Mouse (Mus musculus) stomach, postnatal 0 days (tissue): ENCODE data around the gene Slc25a23. TPM values are rescaled to one million over a fixed set of nuclear protein-coding genes. Genes with fewer than 3 reads are reported as not detected.
A peak's percentile ranks its signal among the peaks of the same experiment; 100 is the strongest.

Experiments
- ATAC-seq: fragments of 200-750 bp; cut with Nextera tagmentation; 2 replicates; pipeline ENCODE4 v1.8.0; 2017; ENCODE audit not compliant: low FRiP score, low TSS enrichment
- DNase-seq: peaks from one replicate; pipeline ENCODE4 v3.0.0-alpha.2; 2016; ENCODE audit warnings: low spot score
- H3K27ac ChIP-seq: fragments of 300-500 bp; sonication (generic); replicated peaks from 2 replicates; pipeline ENCODE4 v1.5.1; 2014; ENCODE audit warnings: mild to moderate bottlenecking, control low read depth
- H3K27me3 ChIP-seq: fragments of 300-500 bp; sonication (generic); 2 replicates; pipeline ENCODE4 v1.6.1; 2014; ENCODE audit warnings: low read length; ENCODE audit not compliant: control insufficient read depth, insufficient read depth
- H3K36me3 ChIP-seq: fragments of 300-500 bp; sonication (generic); 2 replicates; pipeline ENCODE4 v1.6.1; 2014; ENCODE audit warnings: low read length, mixed read lengths; ENCODE audit not compliant: control insufficient read depth, insufficient read depth
- H3K4me1 ChIP-seq: fragments of 300-500 bp; sonication (generic); replicated peaks from 2 replicates; pipeline ENCODE4 v1.6.1; 2014; ENCODE audit warnings: antibody characterized with exemption; ENCODE audit not compliant: control insufficient read depth, insufficient read depth
- H3K4me2 ChIP-seq: fragments of 300-500 bp; sonication (generic); replicated peaks from 2 replicates; pipeline ENCODE4 v1.6.1; 2014; ENCODE audit warnings: low read depth, mild to moderate bottlenecking, control low read depth, moderate library complexity
- H3K4me3 ChIP-seq: fragments of 300-500 bp; sonication (generic); 2 replicates; pipeline ENCODE4 v1.5.1; 2014; ENCODE audit warnings: low read depth, low read length, control low read depth
- H3K9ac ChIP-seq: fragments of 300-500 bp; sonication (generic); 2 replicates; pipeline ENCODE4 v1.6.1; 2014; ENCODE audit warnings: mild to moderate bottlenecking, low read length, control low read depth, mixed read lengths
- H3K9me3 ChIP-seq: fragments of 300-500 bp; sonication (generic); 2 replicates; pipeline ENCODE4 v1.6.1; 2016; ENCODE audit warnings: low read length; ENCODE audit not compliant: control insufficient read depth
- CTCF ChIP-seq: IDR thresholded peaks from 2 replicates; pipeline ENCODE4 v1.5.1; 2016; ENCODE audit warnings: antibody characterized with exemption, low read depth, mild to moderate bottlenecking, moderate library complexity
- EP300 ChIP-seq: optimal IDR thresholded peaks from 2 replicates; pipeline ENCODE3; 2016; ENCODE audit warnings: antibody characterized with exemption
- WGBS: fragments of 180-500 bp; shearing (Covaris S2); extraction: QIAGEN DNeasy Blood & Tissue Kit; methylation state at CpG from one replicate; pipeline ENCODE4 v1.1.7; 2014; 5-methylcytosine and 5-hydroxymethylcytosine counted together
- polyA plus RNA-seq: library from polyadenylated mRNA; unstranded; fragments of >200 nt; fragmentation: Nextera tagmentation; extraction: Ambion mirVana; gene quantifications from 2 replicates; pipeline ENCODE4 v1.2.1, GENCODE M21; 2015

The Slc25a23 gene
- polyA plus RNA-seq, 1 experiment from 2014 or later: 3.1 TPM

- no peak for DNase-seq
- H3K9me3 ChIP-seq: no peaks in the 10 kb centered on the region
- peaks cover 19% of the 10 kb centered on the region for H3K36me3 ChIP-seq
- peak overlapping the region; percentile 67 for H3K4me2 ChIP-seq
- no peak for ATAC-seq
- H3K9ac ChIP-seq: peak overlapping the region; percentile 100
- 16% methylated on average over 8 of the region's 8 CpGs for WGBS
- H3K4me1 ChIP-seq: 0 out of 2 replicates have a peak, but pooled peaks cover 3% of the 10 kb centered on the region
- H3K27me3 ChIP-seq: no peaks in the 10 kb centered on the region
- no peak overlapping the region for H3K27ac ChIP-seq
- H3K4me3 ChIP-seq: peak overlapping the region; percentile 82
- TF ChIP-seq CTCF (no peak), EP300 (no peak)
These were observed 30.0 kb downstream of the Slc25a23 start for GRCm38 (mm10) chr17:57029691-57030090.

- H3K4me2 ChIP-seq: no peak overlapping the region
- no peak overlapping the region for H3K27ac ChIP-seq
- H3K27me3 ChIP-seq: no peaks in the 10 kb centered on the region
- 80% methylated on average over 4 of the region's 4 CpGs for WGBS
- peaks cover 38% of the 10 kb centered on the region for H3K36me3 ChIP-seq
- no peak overlapping the region for H3K9ac ChIP-seq
- TF ChIP-seq CTCF (no peak), EP300 (no peak)
- DNase-seq: no peak
- no peak for ATAC-seq
- 0 out of 2 replicates have a peak, but pooled peaks cover 2% of the 10 kb centered on the region for H3K4me1 ChIP-seq
- no peak overlapping the region for H3K4me3 ChIP-seq
- no peaks in the 10 kb centered on the region for H3K9me3 ChIP-seq
These were observed 32.2 kb downstream of the Slc25a23 start for GRCm38 (mm10) chr17:57027471-57027870.

- TF ChIP-seq EP300 (no peak), CTCF (no peak)
- no peak for ATAC-seq
- DNase-seq: no peak
- Histone ChIP-seq H3K9me3 (no peaks in the 10 kb centered on the region), H3K27ac (no peak overlapping the region), H3K4me3 (no peak overlapping the region), H3K4me1 (no peaks in the 10 kb centered on the region), H3K9ac (no peak overlapping the region), H3K27me3 (no peaks in the 10 kb centered on the region), H3K4me2 (no peak overlapping the region), H3K36me3 (peaks cover 39% of the 10 kb centered on the region)
- WGBS: 88% methylated on average over 5 of the region's 5 CpGs
These were observed 38.7 kb downstream of the Slc25a23 start for GRCm38 (mm10) chr17:57020960-57021359.

- H3K36me3 ChIP-seq: peaks cover 28% of the 10 kb centered on the region
These were observed 40.0 kb downstream of the Slc25a23 start for GRCm38 (mm10) chr17:57019693-57020092.

GRCm38 (mm10) chr17:57012245-57012795 lies 47.3 kb downstream of the Slc25a23 start:
- Histone ChIP-seq H3K4me1 (peaks cover 5% of the 10 kb centered on the region; the same call in 1 of the 2 replicates), H3K4me3 (peak overlapping the region; percentile 64; the same call in 1 of the 2 replicates), H3K27ac (peak overlapping the region; percentile 92), H3K27me3 (no peaks in the 10 kb centered on the region), H3K36me3 (no peaks in the 10 kb centered on the region), H3K9me3 (no peaks in the 10 kb centered on the region), H3K9ac (peak overlapping the region; percentile 79; the same call in 1 of the 2 replicates), H3K4me2 (peak overlapping the region; percentile 86)
- ATAC-seq: no peak
- TF ChIP-seq EP300 (no peak), CTCF (no peak)
- WGBS: 63% methylated on average over 13 of the region's 13 CpGs
- no peak for DNase-seq

More at GRCm38 (mm10) chr17:57019693-57020092, 40.0 kb downstream of the Slc25a23 start:
- H3K9me3 ChIP-seq: no peaks in the 10 kb centered on the region
- TF ChIP-seq EP300: no peak
- TF ChIP-seq CTCF: no peak
- H3K27ac ChIP-seq: no peak overlapping the region
- no peak overlapping the region for H3K4me3 ChIP-seq
- WGBS: 71% methylated on average over 2 of the region's 2 CpGs
- H3K9ac ChIP-seq: no peak overlapping the region
- no peak for DNase-seq
- H3K4me1 ChIP-seq: no peaks in the 10 kb centered on the region
- no peak overlapping the region for H3K4me2 ChIP-seq
- no peak for ATAC-seq
- H3K27me3 ChIP-seq: no peaks in the 10 kb centered on the region
